Mouse (Mus musculus) lung, postnatal 25 days (tissue): ENCODE data around the gene Trim26.
"Not testable (repeated sequence)": the region's sequence is repeated elsewhere in the genome, so short reads cannot be mapped to it uniquely, and the experiment has no call there.

Source experiments
- DNase-seq: peaks from one replicate; pipeline ENCODE4 v3.0.0; 2022; ENCODE audit warnings: low spot score

Trim26 gene

GRCm38 (mm10) chr17:36851627-36852026 lies 14.7 kb downstream of the Trim26 start:
- no peak for DNase-seq

GRCm38 (mm10) chr17:36855484-36855883 lies 18.6 kb downstream of the Trim26 start:
- DNase-seq: no peak

GRCm38 (mm10) chr17:36856236-36856635 lies 19.3 kb downstream of the Trim26 start:
- no peak for DNase-seq

GRCm38 (mm10) chr17:36858181-36858580 lies 21.2 kb downstream of the Trim26 start:
- no peak for DNase-seq

- no peak for DNase-seq
These were observed 24.7 kb downstream of the Trim26 start for GRCm38 (mm10) chr17:36861680-36862079.

GRCm38 (mm10) chr17:36866719-36867527 lies 30.0 kb downstream of the Trim26 start, which contains the start of gene Trim15:
Trim15 (minus strand) TSS chr17:36867210.
- DNase-seq: no peak

- DNase-seq: no peak
These were observed 31.9 kb downstream of the Trim26 start for GRCm38 (mm10) chr17:36868836-36869235.

GRCm38 (mm10) chr17:36869284-36869954 lies 32.5 kb downstream of the Trim26 start, which contains the start of gene Trim10:
Trim10 (plus strand) TSS chr17:36869574.
- no peak for DNase-seq

- DNase-seq: no peak
These were observed 33.2 kb downstream of the Trim26 start for GRCm38 (mm10) chr17:36869955-36870810.

- no peak for DNase-seq
These were observed 37.7 kb downstream of the Trim26 start for GRCm38 (mm10) chr17:36874636-36875035.

GRCm38 (mm10) chr17:36883350-36883749 lies 46.4 kb downstream of the Trim26 start:
- no peak for DNase-seq

GRCm38 (mm10) chr17:36885132-36885790 lies 48.3 kb downstream of the Trim26 start:
- no peak for DNase-seq

- no peak for DNase-seq
These were observed 53.4 kb downstream of the Trim26 start, which contains the start of gene Trim40 for GRCm38 (mm10) chr17:36890073-36890903. Trim40 (minus strand) TSS chr17:36890123.

- not testable (repeated sequence) for DNase-seq
These were observed 54.6 kb downstream of the Trim26 start for GRCm38 (mm10) chr17:36891496-36891895.

GRCm38 (mm10) chr17:36892362-36892761 lies 55.4 kb downstream of the Trim26 start:
- peak; percentile 18 for DNase-seq

GRCm38 (mm10) chr17:36893387-36893786 lies 56.5 kb downstream of the Trim26 start:
- no peak for DNase-seq

- peak; percentile 32 for DNase-seq
These were observed 59.6 kb downstream of the Trim26 start for GRCm38 (mm10) chr17:36896583-36896982.

GRCm38 (mm10) chr17:36897065-36897464 lies 60.1 kb downstream of the Trim26 start:
- no peak for DNase-seq

GRCm38 (mm10) chr17:36897552-36898205 lies 60.7 kb downstream of the Trim26 start, which contains the start of gene Trim31:
Trim31 (plus strand) TSS chr17:36898118.
- no peak for DNase-seq

GRCm38 (mm10) chr17:36899376-36899775 lies 62.4 kb downstream of the Trim26 start:
- no peak for DNase-seq
